Mouse (Mus musculus) heart, embryonic 13.5 days (tissue): Measurements from ENCODE around the gene Map4. TPM values are rescaled to one million over a fixed set of nuclear protein-coding genes. Genes with fewer than 3 reads are reported as not detected.

Source experiments
- ATAC-seq: fragments of 200-750 bp; cut with Nextera tagmentation; 2 replicates; pipeline ENCODE4 v1.8.0; 2017; ENCODE audit warnings: moderate TSS enrichment; ENCODE audit not compliant: insufficient number of reproducible peaks, low FRiP score, low TSS enrichment; ENCODE audit errors: extremely low read depth
- H3K27ac ChIP-seq: fragments of 300-500 bp; sonication (generic); replicated peaks from 2 replicates; pipeline ENCODE4 v1.5.1; 2015; ENCODE audit warnings: moderate library complexity, mild to moderate bottlenecking, inconsistent platforms
- H3K27me3 ChIP-seq: fragments of 300-500 bp; sonication (generic); replicated peaks from 2 replicates; pipeline ENCODE4 v1.6.1; 2015; ENCODE audit warnings: mild to moderate bottlenecking, inconsistent platforms
- H3K36me3 ChIP-seq: fragments of 300-500 bp; sonication (generic); 2 replicates; pipeline ENCODE4 v1.6.1; 2015; ENCODE audit warnings: mild to moderate bottlenecking, inconsistent platforms
- H3K4me1 ChIP-seq: fragments of 300-500 bp; sonication (generic); 2 replicates; pipeline ENCODE4 v1.6.1; 2015; ENCODE audit warnings: inconsistent platforms
- H3K4me2 ChIP-seq: fragments of 300-500 bp; sonication (generic); 2 replicates; pipeline ENCODE4 v1.6.1; 2015; ENCODE audit warnings: inconsistent platforms, mild to moderate bottlenecking, moderate library complexity
- H3K4me3 ChIP-seq: fragments of 300-500 bp; sonication (generic); 2 replicates; pipeline ENCODE4 v1.5.1; 2015; ENCODE audit warnings: moderate library complexity, mild to moderate bottlenecking, inconsistent platforms
- H3K9ac ChIP-seq: fragments of 300-500 bp; sonication (generic); 2 replicates; pipeline ENCODE4 v1.6.1; 2015; ENCODE audit warnings: inconsistent platforms, mild to moderate bottlenecking, moderate library complexity
- H3K9me3 ChIP-seq: fragments of 300-500 bp; sonication (generic); 2 replicates; pipeline ENCODE4 v1.6.1; 2016; ENCODE audit warnings: inconsistent platforms
- WGBS: fragments of 180-500 bp; shearing (Covaris S2); methylation state at CpG from one replicate; pipeline ENCODE4 v1.1.7; 2015; ENCODE audit warnings: mixed read lengths; 5-methylcytosine and 5-hydroxymethylcytosine counted together
- polyA plus RNA-seq: library from polyadenylated mRNA; unstranded; fragments of >200 nt; fragmentation: Nextera tagmentation; extraction: Ambion mirVana; gene quantifications from 2 replicates; pipeline ENCODE4 v1.2.1, GENCODE M21; 2015

Gene Map4
- polyA plus RNA-seq, 1 experiment from 2014 or later = 82.0 TPM

DNA sequence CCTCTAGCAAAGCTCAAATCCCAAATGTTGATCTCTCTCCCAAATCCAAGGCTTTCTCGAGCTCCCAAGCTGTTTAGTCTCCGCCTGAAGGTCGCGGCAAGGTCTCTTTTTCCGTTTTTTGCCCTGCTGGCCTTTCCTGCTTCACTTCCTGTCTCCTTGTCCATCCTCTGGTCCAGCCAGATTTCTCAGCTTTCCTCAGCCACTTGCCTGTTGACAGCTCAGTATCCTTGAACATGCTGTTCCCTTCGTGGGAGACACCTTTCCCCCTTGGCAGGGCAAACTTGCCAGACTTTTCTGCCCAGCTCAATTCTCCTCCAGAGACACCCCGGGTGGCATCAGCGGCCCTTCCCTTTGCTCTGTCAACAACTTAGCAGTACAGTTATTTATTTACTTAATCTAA, 31.5 kb upstream of the Map4 start:
- Histone ChIP-seq H3K9me3 (no peaks in the 10 kb centered on the region), H3K27ac (no peak overlapping the region; the same call in 1 of the 2 replicates), H3K4me3 (no peak overlapping the region), H3K9ac (no peak overlapping the region), H3K4me2 (no peak overlapping the region), H3K36me3 (peaks cover 10% of the 10 kb centered on the region), H3K4me1 (peaks cover 14% of the 10 kb centered on the region), H3K27me3 (no peaks in the 10 kb centered on the region)
- WGBS = 50% methylated on average over 8 of the region's 8 CpGs
- ATAC-seq = no peak

DNA sequence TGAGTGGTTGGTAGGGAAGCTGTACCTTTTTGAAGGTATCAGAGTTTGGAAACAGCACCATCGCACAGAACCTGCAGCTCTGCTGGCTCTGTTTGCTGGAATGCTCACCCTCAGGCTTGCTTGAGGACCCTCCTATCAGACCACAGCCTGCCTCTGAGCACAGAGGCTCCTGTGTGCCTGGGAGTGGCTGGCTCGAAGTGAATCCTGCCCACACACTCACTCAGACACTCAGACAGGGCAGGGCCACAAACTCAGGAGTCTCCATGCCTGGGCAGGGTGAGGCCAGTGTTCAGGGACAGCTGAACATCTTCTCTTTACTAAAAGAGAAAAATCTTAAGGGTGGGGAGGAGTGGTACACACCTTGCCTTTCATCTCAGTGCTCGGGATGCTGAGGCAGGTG, 30.7 kb upstream of the Map4 start:
- ATAC-seq = no peak
- Histone ChIP-seq H3K4me3 (no peak overlapping the region), H3K36me3 (peaks cover 9% of the 10 kb centered on the region), H3K9ac (no peak overlapping the region), H3K27me3 (no peaks in the 10 kb centered on the region), H3K4me2 (no peak overlapping the region), H3K4me1 (peaks cover 19% of the 10 kb centered on the region), H3K27ac (no peak overlapping the region), H3K9me3 (no peaks in the 10 kb centered on the region)
- WGBS = 73% methylated on average over 3 of the region's 3 CpGs

DNA sequence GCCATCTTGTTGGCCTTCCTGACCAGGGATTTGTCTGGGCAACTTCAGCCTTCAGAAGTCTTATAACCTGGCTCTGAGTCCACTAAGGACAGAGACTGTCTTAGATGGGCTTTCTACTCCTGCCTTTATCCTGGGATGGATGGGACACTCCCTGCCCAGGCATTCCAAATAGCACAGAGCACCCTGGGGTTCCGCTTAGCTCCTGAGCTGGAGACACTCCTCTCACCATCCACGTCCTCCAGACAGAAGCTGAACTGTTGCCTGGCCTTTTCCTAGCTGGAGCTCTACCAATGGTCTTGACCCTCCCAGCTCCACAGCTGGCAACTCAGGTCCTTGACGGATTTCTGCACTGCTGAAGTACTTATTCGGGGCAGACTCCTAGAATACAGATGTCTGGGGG, 29.0 kb upstream of the Map4 start:
- 58% methylated on average over 4 of the region's 4 CpGs for WGBS
- no peak for ATAC-seq

DNA sequence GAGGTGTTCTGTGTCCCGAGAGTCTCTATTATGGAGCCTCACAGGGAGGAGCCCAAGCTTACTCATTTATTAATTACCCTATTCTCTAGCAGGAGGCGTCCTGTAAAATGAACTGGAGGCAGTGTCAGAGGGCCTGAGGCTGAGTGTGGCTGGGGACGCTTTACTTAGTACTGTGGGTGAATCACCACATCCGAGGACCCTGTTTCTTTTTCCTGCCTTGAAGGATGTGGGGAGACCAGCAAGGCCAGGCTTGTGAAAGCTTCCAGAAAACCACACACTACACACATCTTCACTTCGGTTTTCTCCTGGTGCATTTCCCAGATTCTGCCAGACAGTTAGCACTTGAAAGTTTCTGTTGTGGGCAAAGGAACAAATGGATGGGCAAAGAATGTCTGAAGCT, 28.5 kb upstream of the Map4 start:
- H3K27ac ChIP-seq = no peak overlapping the region
- no peaks in the 10 kb centered on the region for H3K36me3 ChIP-seq
- no peak for ATAC-seq
- H3K9me3 ChIP-seq = no peaks in the 10 kb centered on the region
- H3K9ac ChIP-seq = no peak overlapping the region
- H3K27me3 ChIP-seq = no peaks in the 10 kb centered on the region
- H3K4me2 ChIP-seq = no peak overlapping the region
- peaks cover 25% of the 10 kb centered on the region for H3K4me1 ChIP-seq
- 79% methylated on average over 5 of the region's 5 CpGs for WGBS
- no peak overlapping the region for H3K4me3 ChIP-seq

More for the DNA sequence above, 29.0 kb upstream of the Map4 start:
- Histone ChIP-seq H3K4me1 (peaks cover 23% of the 10 kb centered on the region), H3K9me3 (no peaks in the 10 kb centered on the region), H3K9ac (no peak overlapping the region), H3K27ac (no peak overlapping the region), H3K4me3 (no peak overlapping the region), H3K36me3 (no peaks in the 10 kb centered on the region), H3K4me2 (no peak overlapping the region), H3K27me3 (no peaks in the 10 kb centered on the region)

DNA sequence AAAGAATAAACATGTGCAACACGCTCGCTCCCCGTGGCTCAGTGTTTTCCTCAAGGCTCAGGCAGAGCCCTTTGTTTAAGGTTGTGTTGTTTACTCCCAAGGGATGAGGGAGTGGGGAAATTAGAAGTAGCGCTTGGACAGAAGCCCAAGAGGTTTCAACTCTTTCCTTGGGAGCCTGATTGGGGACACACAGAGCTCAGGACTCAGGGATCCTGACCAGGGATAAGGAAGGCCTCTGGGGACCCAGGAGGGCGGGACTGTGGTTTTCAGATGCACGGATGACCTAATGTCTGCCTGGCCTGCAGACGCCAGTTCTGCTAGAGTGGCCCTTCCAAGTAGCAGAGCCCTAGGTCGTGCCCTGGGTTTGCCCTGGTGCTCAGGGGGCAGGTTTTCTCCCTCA, 24.0 kb upstream of the Map4 start:
- Histone ChIP-seq H3K27ac (peak overlapping the region; percentile 37; the same call in 1 of the 2 replicates), H3K9me3 (no peaks in the 10 kb centered on the region), H3K36me3 (no peaks in the 10 kb centered on the region), H3K27me3 (no peaks in the 10 kb centered on the region), H3K4me1 (peaks cover 19% of the 10 kb centered on the region), H3K4me2 (no peak overlapping the region), H3K9ac (0 out of 2 replicates have a peak overlapping the region, but pooled peaks have one; percentile 21), H3K4me3 (no peak overlapping the region)
- ATAC-seq = no peak
- 46% methylated on average over 8 of the region's 8 CpGs for WGBS

DNA sequence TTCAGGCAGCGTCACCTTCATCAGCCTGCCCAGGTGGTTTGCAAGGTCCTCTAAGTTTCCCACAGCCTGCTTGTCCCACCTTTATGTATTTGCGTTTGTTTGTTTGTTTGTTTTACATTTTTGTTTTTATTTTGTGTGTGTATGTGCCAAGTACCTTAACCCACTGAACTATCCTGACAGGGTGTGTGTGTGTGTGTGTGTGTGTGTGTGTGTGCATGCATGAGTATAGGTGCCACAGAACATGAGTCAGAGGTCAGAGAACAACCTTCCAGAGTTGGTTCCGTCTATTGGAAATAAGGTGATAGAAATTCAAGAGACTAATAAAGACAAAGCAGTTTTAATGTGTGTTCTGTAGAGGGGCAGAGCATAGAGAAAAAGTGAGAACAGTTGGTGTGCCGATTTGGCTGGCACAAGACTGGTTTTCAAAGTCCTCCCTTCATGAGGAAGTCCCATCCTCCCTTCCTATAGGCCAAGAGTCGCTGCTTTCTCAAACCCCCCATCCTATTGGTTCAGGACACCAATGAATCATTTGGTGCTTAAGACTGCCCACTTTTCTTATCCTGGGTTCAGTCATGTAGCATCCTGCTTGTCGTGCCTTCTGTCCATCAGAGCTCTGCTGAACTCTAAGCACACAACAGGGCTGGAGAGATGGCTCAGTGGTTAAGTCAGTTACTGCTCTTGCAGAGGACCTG, 23.3 kb upstream of the Map4 start:
- H3K36me3 ChIP-seq = no peaks in the 10 kb centered on the region
- 0 out of 2 replicates have a peak overlapping the region, but pooled peaks have one; percentile 21 for H3K9ac ChIP-seq
- H3K4me1 ChIP-seq = peaks cover 19% of the 10 kb centered on the region
- no peak for ATAC-seq
- H3K4me3 ChIP-seq = no peak overlapping the region
- no peaks in the 10 kb centered on the region for H3K9me3 ChIP-seq
- H3K4me2 ChIP-seq = no peak overlapping the region
- no peaks in the 10 kb centered on the region for H3K27me3 ChIP-seq
- 65% methylated on average over 6 of the region's 6 CpGs for WGBS
- H3K27ac ChIP-seq = peak overlapping the region; percentile 36; the same call in 1 of the 2 replicates

DNA sequence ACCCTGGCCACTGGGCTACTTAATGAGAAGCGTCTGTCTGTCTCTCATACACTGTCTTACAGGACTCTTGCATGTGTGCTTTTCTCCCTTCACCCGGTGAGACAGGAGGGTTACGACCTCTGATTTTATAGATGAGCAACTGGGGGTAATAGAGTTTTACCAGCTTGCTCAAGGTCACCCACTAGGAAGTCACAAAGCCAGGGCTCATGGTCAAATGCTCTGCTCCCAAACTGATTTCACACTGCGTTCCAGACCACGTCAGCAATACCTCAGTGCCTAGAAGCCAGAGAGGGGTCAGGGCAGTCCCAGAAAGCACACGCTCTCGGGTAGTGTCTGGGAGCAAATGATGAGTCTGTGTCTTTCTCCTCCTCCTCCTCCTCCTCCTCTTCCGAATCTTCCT, 22.2 kb upstream of the Map4 start:
- Histone ChIP-seq H3K4me2 (no peak overlapping the region), H3K36me3 (no peaks in the 10 kb centered on the region), H3K4me3 (no peak overlapping the region), H3K27me3 (no peaks in the 10 kb centered on the region), H3K27ac (no peak overlapping the region), H3K9me3 (no peaks in the 10 kb centered on the region), H3K4me1 (peaks cover 19% of the 10 kb centered on the region), H3K9ac (no peak overlapping the region)
- ATAC-seq = no peak
- 75% methylated on average over 8 of the region's 8 CpGs for WGBS

DNA sequence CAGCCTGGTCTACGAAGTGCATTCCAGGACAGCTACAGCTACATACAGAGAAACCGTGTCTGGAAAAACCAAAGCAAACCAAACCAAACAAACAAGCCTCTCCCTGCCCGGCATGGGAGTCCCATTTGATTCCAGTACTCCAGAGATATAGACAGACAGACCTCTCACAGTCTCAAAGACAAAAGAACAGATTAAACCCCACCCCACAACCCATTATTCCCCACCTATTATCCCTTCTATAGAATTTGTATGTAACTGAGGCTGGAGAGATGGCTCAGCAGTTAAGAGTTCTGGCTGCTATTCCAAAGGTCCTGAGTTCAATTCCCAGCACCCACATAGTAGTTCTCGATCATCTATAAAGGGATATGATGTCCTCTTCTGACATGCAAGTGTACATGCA, 21.3 kb upstream of the Map4 start:
- Histone ChIP-seq H3K4me1 (peaks cover 19% of the 10 kb centered on the region), H3K9me3 (no peaks in the 10 kb centered on the region), H3K9ac (no peak overlapping the region), H3K36me3 (no peaks in the 10 kb centered on the region), H3K27me3 (no peaks in the 10 kb centered on the region), H3K27ac (no peak overlapping the region), H3K4me2 (no peak overlapping the region), H3K4me3 (no peak overlapping the region)
- 84% methylated on average over 4 of the region's 4 CpGs for whole genome bisulfite sequencing
- no peak for ATAC-seq

DNA sequence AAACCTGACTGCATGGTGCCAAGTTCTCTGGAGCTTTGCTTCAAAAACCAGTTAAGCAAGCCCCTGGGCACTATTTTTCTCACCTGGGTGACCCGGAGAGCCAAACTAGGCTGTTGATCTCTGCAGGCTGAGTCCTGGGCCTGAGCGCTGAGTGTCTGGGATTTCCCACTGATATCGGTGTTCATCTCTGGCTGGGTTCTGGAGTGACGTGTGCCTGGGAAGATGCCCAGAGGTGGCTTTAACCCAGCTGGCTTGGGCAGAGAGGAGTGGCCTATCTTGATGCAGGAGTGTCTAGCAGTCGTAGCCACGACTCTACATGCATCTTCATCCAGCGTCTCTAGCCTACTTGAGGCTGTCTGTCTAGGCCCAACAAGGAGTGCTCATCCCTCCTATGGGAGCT, 19.5 kb upstream of the Map4 start:
- H3K36me3 ChIP-seq = no peaks in the 10 kb centered on the region
- no peak for ATAC-seq
- H3K9ac ChIP-seq = no peak overlapping the region

DNA sequence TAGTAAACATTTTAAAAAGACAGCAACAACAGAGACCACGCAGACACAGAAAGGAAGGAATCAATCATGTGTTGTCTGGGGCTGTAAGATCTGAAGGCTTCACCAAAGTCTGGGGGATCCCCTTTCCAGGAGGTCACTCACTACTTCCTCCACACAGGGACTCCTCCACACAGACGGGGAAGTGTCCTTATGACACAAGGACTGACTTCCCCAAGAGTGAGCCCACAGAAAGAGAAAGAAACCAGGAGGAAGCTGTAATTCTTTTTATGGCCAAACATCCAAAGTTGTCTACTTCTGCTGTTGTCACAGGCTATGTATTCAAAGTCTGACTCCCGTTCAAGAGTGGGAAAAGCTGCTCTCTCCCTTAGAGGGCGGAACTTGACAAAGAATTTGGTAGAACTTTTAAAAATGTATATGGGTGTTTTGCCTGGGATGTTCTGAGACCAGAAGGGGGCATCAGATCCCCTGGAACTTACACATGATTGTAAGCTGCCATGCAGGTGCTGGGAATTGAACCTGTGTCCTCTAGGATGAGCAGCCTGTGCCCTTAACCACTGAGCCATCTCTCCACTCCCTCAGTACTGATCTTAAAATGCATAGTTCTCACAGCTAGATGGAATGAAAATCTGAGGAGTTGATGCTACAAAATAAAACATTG, 16.9 kb upstream of the Map4 start:
- ATAC-seq = no peak
- WGBS = 62% methylated on average over 4 of the region's 4 CpGs
- H3K9ac ChIP-seq = no peak overlapping the region

More for the DNA sequence above, 19.5 kb upstream of the Map4 start:
- peaks cover 14% of the 10 kb centered on the region for H3K4me1 ChIP-seq
- WGBS = 71% methylated on average over 7 of the region's 7 CpGs
- no peaks in the 10 kb centered on the region for H3K9me3 ChIP-seq
- no peak overlapping the region for H3K4me3 ChIP-seq
- no peak overlapping the region for H3K4me2 ChIP-seq
- H3K27ac ChIP-seq = no peak overlapping the region
- no peaks in the 10 kb centered on the region for H3K27me3 ChIP-seq

DNA sequence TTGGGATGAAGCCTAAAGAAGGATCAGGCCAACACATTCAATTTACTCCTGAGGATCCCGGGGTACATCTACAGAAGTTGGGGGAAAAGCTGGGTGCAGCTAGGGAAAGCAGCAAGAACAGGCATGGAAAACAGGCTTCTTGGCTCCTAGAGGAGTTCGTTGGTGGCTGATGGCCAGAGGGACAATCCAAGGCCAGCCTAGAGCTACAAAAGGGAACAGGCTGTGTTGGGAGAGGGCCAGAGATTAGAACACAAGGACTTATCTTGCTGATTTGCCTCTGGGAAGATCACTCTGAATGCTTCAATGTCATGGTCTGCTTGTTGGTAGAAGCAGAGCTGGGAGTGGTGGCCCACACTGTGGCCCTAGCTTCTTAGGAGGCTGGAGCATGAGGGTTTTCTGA, 13.3 kb upstream of the Map4 start:
- no peak overlapping the region for H3K4me3 ChIP-seq
- no peaks in the 10 kb centered on the region for H3K4me1 ChIP-seq
- no peaks in the 10 kb centered on the region for H3K27me3 ChIP-seq
- no peak for ATAC-seq
- no peaks in the 10 kb centered on the region for H3K36me3 ChIP-seq
- H3K27ac ChIP-seq = no peak overlapping the region
- H3K9me3 ChIP-seq = no peaks in the 10 kb centered on the region
- H3K9ac ChIP-seq = no peak overlapping the region
- H3K4me2 ChIP-seq = no peak overlapping the region
- 81% methylated on average over 2 of the region's 2 CpGs for WGBS

More for the DNA sequence above, 16.9 kb upstream of the Map4 start:
- H3K27ac ChIP-seq = no peak overlapping the region
- H3K27me3 ChIP-seq = no peaks in the 10 kb centered on the region
- no peaks in the 10 kb centered on the region for H3K4me1 ChIP-seq
- H3K36me3 ChIP-seq = no peaks in the 10 kb centered on the region
- H3K4me2 ChIP-seq = no peak overlapping the region
- H3K9me3 ChIP-seq = no peaks in the 10 kb centered on the region
- no peak overlapping the region for H3K4me3 ChIP-seq

DNA sequence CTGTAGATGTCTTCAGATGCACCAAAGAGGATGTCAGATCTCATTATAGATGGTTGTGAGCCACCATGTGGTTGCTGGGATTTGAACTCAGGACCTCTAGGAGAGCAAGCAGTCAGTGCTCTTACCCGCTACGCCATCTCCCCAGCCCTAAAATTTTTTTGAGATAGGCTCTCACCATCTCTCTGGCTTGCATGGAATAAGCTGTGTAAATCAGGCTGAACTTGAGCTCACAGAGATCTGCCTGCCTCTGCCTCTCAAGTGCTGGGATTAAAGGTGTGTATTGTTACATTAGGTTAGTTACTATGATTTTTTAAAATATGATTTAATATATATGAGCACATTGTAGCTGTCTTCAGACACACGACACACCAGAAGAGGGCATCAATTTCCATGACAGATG, 2.1 kb upstream of the Map4 start:
- no peak for ATAC-seq
- 89% methylated on average over 3 of the region's 3 CpGs for WGBS

More for the DNA sequence above, 2.1 kb upstream of the Map4 start:
- H3K9ac ChIP-seq = no peak overlapping the region
- H3K27ac ChIP-seq = no peak overlapping the region
- H3K27me3 ChIP-seq = no peaks in the 10 kb centered on the region
- no peaks in the 10 kb centered on the region for H3K36me3 ChIP-seq
- H3K4me3 ChIP-seq = no peak overlapping the region
- no peaks in the 10 kb centered on the region for H3K9me3 ChIP-seq
- no peak overlapping the region for H3K4me2 ChIP-seq
- H3K4me1 ChIP-seq = peaks cover 11% of the 10 kb centered on the region
